Mouse (Mus musculus) E14TG2a.4 (cell line): ENCODE results near the gene Ipo11.
"Not testable (repeated sequence)": the region's sequence is repeated elsewhere in the genome, so short reads cannot be mapped to it uniquely, and the experiment has no call there.

Source experiments
- CTCF ChIP-seq: conservative IDR thresholded peaks from 2 replicates; pipeline ENCODE4 v1.5.1; 2014; ENCODE audit warnings: low read length
- POU5F1 ChIP-seq: IDR thresholded peaks from 2 replicates; pipeline ENCODE4 v1.6.1; 2014; ENCODE audit warnings: low read length, borderline replicate concordance

- not testable (repeated sequence) for TF ChIP-seq CTCF, POU5F1
These were observed 31.6 kb downstream of the Ipo11 start for GRCm38 (mm10) chr13:106905154-106905553.
